Mouse (Mus musculus) neural tube, embryonic 11.5 days (tissue): ENCODE measurements around the gene Ipo5. TPM values are rescaled to one million over a fixed set of nuclear protein-coding genes. Genes with fewer than 3 reads are reported as not detected.

Experiments
- ATAC-seq: fragments of 200-750 bp; cut with Nextera tagmentation; 2 replicates; pipeline ENCODE4 v1.8.0; 2017; ENCODE audit warnings: moderate number of reproducible peaks, mild to moderate bottlenecking, moderate TSS enrichment, moderate library complexity; ENCODE audit not compliant: insufficient read depth, low FRiP score, low TSS enrichment
- DNase-seq: peaks from one replicate; pipeline ENCODE4 v3.0.0-alpha.2; 2015; ENCODE audit warnings: low spot score
- H3K27ac ChIP-seq: fragments of 300-500 bp; sonication (generic); 2 replicates; pipeline ENCODE4 v1.5.1; 2014; ENCODE audit warnings: low read depth, mild to moderate bottlenecking, low read length
- H3K27me3 ChIP-seq: fragments of 300-500 bp; sonication (generic); 2 replicates; pipeline ENCODE4 v1.6.1; 2014; ENCODE audit warnings: mild to moderate bottlenecking, low read length, mixed read lengths; ENCODE audit not compliant: control insufficient read depth, insufficient read depth
- H3K36me3 ChIP-seq: fragments of 300-500 bp; sonication (generic); 2 replicates; pipeline ENCODE4 v1.6.1; 2014; ENCODE audit warnings: mild to moderate bottlenecking, low read length, moderate library complexity, mixed read lengths; ENCODE audit not compliant: control insufficient read depth, insufficient read depth
- H3K4me1 ChIP-seq: fragments of 300-500 bp; sonication (generic); 2 replicates; pipeline ENCODE4 v1.6.1; 2014; ENCODE audit warnings: low read length, mixed read lengths; ENCODE audit not compliant: control insufficient read depth, insufficient read depth
- H3K4me2 ChIP-seq: fragments of 300-500 bp; sonication (generic); 2 replicates; pipeline ENCODE4 v1.6.1; 2014; ENCODE audit warnings: low read depth, mild to moderate bottlenecking, moderate library complexity
- H3K4me3 ChIP-seq: fragments of 300-500 bp; sonication (generic); 2 replicates; pipeline ENCODE4 v1.5.1; 2014; ENCODE audit warnings: low read depth, low read length
- H3K9ac ChIP-seq: fragments of 300-500 bp; sonication (generic); 2 replicates; pipeline ENCODE4 v1.6.1; 2014; ENCODE audit warnings: mild to moderate bottlenecking, low read length
- H3K9me3 ChIP-seq: fragments of 300-500 bp; sonication (generic); 2 replicates; pipeline ENCODE4 v1.6.1; 2016; ENCODE audit warnings: low read length; ENCODE audit not compliant: control insufficient read depth
- WGBS: fragments of 180-500 bp; shearing (Covaris S2); extraction: QIAGEN DNeasy Blood & Tissue Kit; methylation state at CpG from one replicate; pipeline ENCODE4 v1.1.7; 2014; 5-methylcytosine and 5-hydroxymethylcytosine counted together
- polyA plus RNA-seq: library from polyadenylated mRNA; unstranded; fragments of >200 nt; fragmentation: Nextera tagmentation; extraction: Ambion mirVana; gene quantifications from 2 replicates; pipeline ENCODE4 v1.2.1, GENCODE M21; 2014

Ipo5 gene
- polyA plus RNA-seq, 1 experiment from 2014 or later = 149 TPM

DNA sequence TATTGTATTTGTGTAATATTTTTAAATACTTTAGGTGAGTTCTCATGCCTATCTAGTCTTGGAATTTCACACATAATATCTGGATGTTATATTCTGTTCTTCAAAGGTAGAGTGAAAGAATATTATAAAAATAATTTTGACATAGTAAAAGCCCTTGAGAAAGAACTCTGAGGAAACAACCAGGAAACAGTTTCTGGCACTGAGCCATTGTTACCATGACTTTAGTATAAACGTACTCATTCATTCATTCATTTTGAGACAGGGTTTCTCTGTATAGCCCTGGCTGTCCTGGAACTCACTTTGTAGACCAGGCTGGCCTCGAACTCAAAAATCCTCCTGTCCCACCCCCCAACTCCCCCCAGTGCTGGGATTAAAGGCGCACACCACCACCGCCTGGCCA, 20.2 kb downstream of the Ipo5 start:
- no peaks in the 10 kb centered on the region for H3K9me3 ChIP-seq
- H3K36me3 ChIP-seq = peaks cover 16% of the 10 kb centered on the region
- H3K4me2 ChIP-seq = no peak overlapping the region
- no peak overlapping the region for H3K4me3 ChIP-seq
- H3K27me3 ChIP-seq = no peaks in the 10 kb centered on the region
- ATAC-seq (no peak), DNase-seq (no peak)
- WGBS = 94% methylated on average over 4 of the region's 4 CpGs
- no peak overlapping the region for H3K27ac ChIP-seq
- no peak overlapping the region for H3K9ac ChIP-seq
- H3K4me1 ChIP-seq = no peaks in the 10 kb centered on the region

- H3K4me2 ChIP-seq = no peak overlapping the region
- H3K4me3 ChIP-seq = no peak overlapping the region
- 95% methylated on average over 8 of the region's 8 CpGs for WGBS
- no peaks in the 10 kb centered on the region for H3K27me3 ChIP-seq
- H3K4me1 ChIP-seq = no peaks in the 10 kb centered on the region
- DNase-seq = no peak
- H3K9ac ChIP-seq = no peak overlapping the region
- no peaks in the 10 kb centered on the region for H3K9me3 ChIP-seq
- peaks cover 15% of the 10 kb centered on the region for H3K36me3 ChIP-seq
- no peak overlapping the region for H3K27ac ChIP-seq
- ATAC-seq = no peak
Measured at GRCm38 (mm10) chr14:120933624-120934023, 22.6 kb downstream of the Ipo5 start.

GRCm38 (mm10) chr14:120937102-120937501, 26.1 kb downstream of the Ipo5 start:
- Histone ChIP-seq H3K4me3 (no peak overlapping the region), H3K4me1 (no peaks in the 10 kb centered on the region), H3K9ac (no peak overlapping the region), H3K36me3 (peaks cover 17% of the 10 kb centered on the region), H3K4me2 (no peak overlapping the region), H3K27me3 (no peaks in the 10 kb centered on the region), H3K27ac (no peak overlapping the region), H3K9me3 (no peaks in the 10 kb centered on the region)
- WGBS = 92% methylated on average over 1 of the region's 1 CpGs
- no peak for ATAC-seq
- no peak for DNase-seq

DNA sequence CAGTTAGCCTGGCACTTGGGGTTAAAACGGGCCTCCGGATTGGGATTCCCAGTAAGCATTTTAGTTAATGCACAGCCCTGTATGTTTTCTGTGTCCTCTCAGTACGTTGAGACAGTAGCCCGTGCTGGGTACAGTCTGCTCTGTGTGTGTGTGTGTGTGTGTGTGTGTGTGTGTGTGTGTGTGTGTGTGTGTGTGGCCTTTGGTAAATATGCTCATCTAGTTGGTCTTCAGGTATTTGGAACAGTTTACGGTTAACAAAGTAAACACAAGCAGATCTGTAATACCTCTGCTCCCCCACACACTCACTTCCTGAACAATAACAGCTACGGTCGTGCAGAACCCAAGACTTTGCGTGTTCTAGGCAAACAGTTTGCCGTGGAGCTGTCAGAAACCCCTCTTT, 31.8 kb downstream of the Ipo5 start:
- H3K4me2 ChIP-seq = no peak overlapping the region
- DNase-seq (no peak), ATAC-seq (no peak)
- no peak overlapping the region for H3K27ac ChIP-seq
- H3K27me3 ChIP-seq = no peaks in the 10 kb centered on the region
- H3K9ac ChIP-seq = no peak overlapping the region
- WGBS = 92% methylated on average over 9 of the region's 9 CpGs
- H3K9me3 ChIP-seq = no peaks in the 10 kb centered on the region
- H3K4me3 ChIP-seq = no peak overlapping the region
- peaks cover 25% of the 10 kb centered on the region for H3K36me3 ChIP-seq
- H3K4me1 ChIP-seq = no peaks in the 10 kb centered on the region

GRCm38 (mm10) chr14:120945146-120945545, 34.1 kb downstream of the Ipo5 start:
- Histone ChIP-seq H3K4me2 (no peak overlapping the region), H3K9me3 (no peaks in the 10 kb centered on the region), H3K36me3 (peaks cover 27% of the 10 kb centered on the region), H3K9ac (no peak overlapping the region), H3K27me3 (no peaks in the 10 kb centered on the region), H3K4me3 (no peak overlapping the region), H3K27ac (no peak overlapping the region), H3K4me1 (no peaks in the 10 kb centered on the region)
- DNase-seq (no peak), ATAC-seq (no peak)
- 88% methylated on average over 7 of the region's 7 CpGs for WGBS

- ATAC-seq = no peak
- peaks cover 24% of the 10 kb centered on the region for H3K36me3 ChIP-seq
Measured at GRCm38 (mm10) chr14:120947104-120947503, 36.1 kb downstream of the Ipo5 start.

DNA sequence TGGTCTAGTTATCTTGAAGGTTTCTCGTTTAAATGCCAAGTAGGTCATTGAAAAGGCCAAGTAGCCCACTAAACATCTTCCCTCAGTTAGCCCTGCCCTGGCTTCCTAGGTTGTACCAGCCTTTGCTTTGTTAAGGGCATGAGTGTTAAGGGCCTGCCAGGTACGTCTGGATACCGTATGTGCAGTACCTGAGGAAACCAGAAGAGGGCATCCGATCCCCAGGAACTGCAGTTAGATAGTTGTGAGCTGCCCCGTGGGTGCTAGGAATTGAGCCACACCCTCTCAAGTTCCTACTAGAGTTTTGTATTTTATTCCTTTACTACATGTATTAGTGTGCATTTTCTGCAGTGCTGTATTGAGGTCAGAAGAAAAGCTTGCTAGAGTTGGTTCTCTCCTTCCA, 38.0 kb downstream of the Ipo5 start:
- peaks cover 19% of the 10 kb centered on the region for H3K36me3 ChIP-seq
- DNase-seq (no peak), ATAC-seq (no peak)
- H3K9ac ChIP-seq = no peak overlapping the region
- no peak overlapping the region for H3K27ac ChIP-seq
- no peak overlapping the region for H3K4me3 ChIP-seq
- H3K4me2 ChIP-seq = no peak overlapping the region
- H3K27me3 ChIP-seq = no peaks in the 10 kb centered on the region
- no peaks in the 10 kb centered on the region for H3K9me3 ChIP-seq
- no peaks in the 10 kb centered on the region for H3K4me1 ChIP-seq
- 92% methylated on average over 5 of the region's 5 CpGs for WGBS

More at GRCm38 (mm10) chr14:120947104-120947503, 36.1 kb downstream of the Ipo5 start:
- 81% methylated on average over 8 of the region's 8 CpGs for WGBS
- DNase-seq = no peak
- no peaks in the 10 kb centered on the region for H3K9me3 ChIP-seq
- H3K4me1 ChIP-seq = no peaks in the 10 kb centered on the region
- H3K27ac ChIP-seq = no peak overlapping the region
- H3K27me3 ChIP-seq = no peaks in the 10 kb centered on the region
- H3K9ac ChIP-seq = no peak overlapping the region
- no peak overlapping the region for H3K4me3 ChIP-seq
- no peak overlapping the region for H3K4me2 ChIP-seq

- DNase-seq = no peak
- Histone ChIP-seq H3K4me1 (no peaks in the 10 kb centered on the region), H3K9me3 (no peaks in the 10 kb centered on the region), H3K27me3 (no peaks in the 10 kb centered on the region), H3K9ac (no peak overlapping the region), H3K4me2 (no peak overlapping the region), H3K27ac (no peak overlapping the region), H3K36me3 (peaks cover 19% of the 10 kb centered on the region), H3K4me3 (no peak overlapping the region)
- no peak for ATAC-seq
- 90% methylated on average over 2 of the region's 2 CpGs for WGBS
Measured at GRCm38 (mm10) chr14:120950068-120950467, 39.0 kb downstream of the Ipo5 start.

GRCm38 (mm10) chr14:120952434-120952833, 41.4 kb downstream of the Ipo5 start:
- Histone ChIP-seq H3K36me3 (peaks cover 10% of the 10 kb centered on the region), H3K4me3 (no peak overlapping the region), H3K27me3 (no peaks in the 10 kb centered on the region), H3K9me3 (no peaks in the 10 kb centered on the region), H3K27ac (no peak overlapping the region), H3K4me1 (no peaks in the 10 kb centered on the region), H3K9ac (no peak overlapping the region), H3K4me2 (no peak overlapping the region)
- ATAC-seq = no peak
- 54% methylated on average over 2 of the region's 2 CpGs for WGBS
- DNase-seq = no peak
